Mouse (Mus musculus): ENCODE results near the gene Ssu2. TPM values are rescaled to one million over a fixed set of nuclear protein-coding genes. Genes with fewer than 3 reads are reported as not detected.

The Ssu2 gene
- total RNA-seq, 2 experiments from 2014 or later = 0.72 to 1.1 TPM

DNA sequence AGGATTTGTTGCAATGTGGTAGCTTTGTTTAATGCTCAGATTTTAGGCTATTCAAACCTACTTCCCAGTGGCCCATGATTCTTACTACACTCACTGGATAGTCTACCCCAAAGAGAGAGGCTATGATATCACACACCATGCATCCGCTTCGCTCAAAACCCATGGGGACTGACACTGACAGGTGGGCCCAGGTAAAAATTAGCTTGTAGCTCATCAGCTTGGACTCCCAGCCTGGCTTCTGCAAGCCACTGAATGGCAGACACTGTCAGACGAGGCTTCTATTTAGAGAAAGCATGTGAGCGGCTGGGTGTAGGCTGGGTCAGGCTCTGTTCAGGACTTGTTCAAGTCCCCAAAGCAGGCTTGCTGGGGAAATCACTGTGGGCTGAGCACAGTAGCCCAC, 37.4 kb downstream of the Ssu2 start:
- no peak for DNase-seq

DNA sequence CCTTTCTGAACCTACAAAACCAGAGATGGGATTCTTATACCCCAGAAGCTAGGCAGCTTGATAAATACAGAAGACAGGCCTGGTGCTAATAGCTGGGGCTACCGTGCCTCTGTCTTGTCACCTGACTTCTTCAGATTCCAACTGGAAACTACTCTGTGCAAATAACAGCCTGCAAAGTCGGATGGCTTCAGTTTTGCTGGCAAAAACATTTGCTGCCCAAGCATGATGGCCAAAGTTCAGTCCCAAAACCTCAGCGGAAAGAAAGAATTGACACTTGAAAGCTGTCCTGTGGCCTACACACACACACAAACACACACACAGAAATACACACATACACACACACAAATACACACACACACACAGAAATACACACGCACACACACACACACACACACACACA, 48.8 kb downstream of the Ssu2 start:
- no peak for DNase-seq

- no peak for DNase-seq
Measured at GRCm38 (mm10) chr6:112337667-112338066, 50.2 kb downstream of the Ssu2 start.

- no peak for DNase-seq
Measured at GRCm38 (mm10) chr6:112333930-112334329, 53.9 kb downstream of the Ssu2 start.

DNA sequence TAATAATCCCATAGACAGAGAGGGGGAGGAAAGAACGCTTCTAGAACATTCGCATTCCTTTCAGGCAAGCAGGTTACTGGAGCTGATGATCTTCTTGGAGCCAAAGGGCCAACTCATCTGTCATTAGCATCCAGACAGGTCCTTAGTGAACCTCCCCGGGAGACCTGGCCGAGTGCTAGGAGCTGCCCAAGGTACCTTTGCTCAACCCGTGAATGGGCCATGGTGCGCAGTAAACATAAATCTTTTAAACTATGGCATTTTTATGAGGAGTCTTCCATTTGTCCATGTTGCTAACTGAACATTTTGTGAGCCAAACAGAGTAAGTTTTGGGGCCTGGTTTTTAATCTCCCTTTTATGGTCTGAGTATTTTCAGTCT, 56.6 kb downstream of the Ssu2 start:
- DNase-seq = no peak

GRCm38 (mm10) chr6:112330520-112331222, 57.2 kb downstream of the Ssu2 start:
- no peak for DNase-seq

- peak; percentile 65 to 80 for DNase-seq
Measured at GRCm38 (mm10) chr6:112327793-112328192, 60.0 kb downstream of the Ssu2 start.

DNA sequence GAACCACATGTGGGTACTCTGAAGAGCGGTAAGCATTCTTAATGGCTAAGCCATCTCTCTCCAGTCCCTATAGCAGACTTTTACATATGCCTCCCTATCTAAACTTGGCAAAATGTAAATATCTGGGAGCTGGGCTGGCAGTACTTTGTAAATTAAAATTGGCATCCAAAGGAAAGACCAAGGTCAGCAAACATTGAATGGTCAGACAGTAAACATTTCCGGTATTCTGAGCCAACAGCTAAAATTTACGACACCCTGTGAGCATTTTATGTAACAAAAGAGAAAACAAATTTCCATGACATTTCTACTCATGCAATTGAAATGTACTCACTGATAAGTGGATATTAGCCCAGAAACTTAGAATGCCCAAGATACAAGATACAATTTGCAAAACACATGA, 62.6 kb downstream of the Ssu2 start:
- DNase-seq = no peak

DNA sequence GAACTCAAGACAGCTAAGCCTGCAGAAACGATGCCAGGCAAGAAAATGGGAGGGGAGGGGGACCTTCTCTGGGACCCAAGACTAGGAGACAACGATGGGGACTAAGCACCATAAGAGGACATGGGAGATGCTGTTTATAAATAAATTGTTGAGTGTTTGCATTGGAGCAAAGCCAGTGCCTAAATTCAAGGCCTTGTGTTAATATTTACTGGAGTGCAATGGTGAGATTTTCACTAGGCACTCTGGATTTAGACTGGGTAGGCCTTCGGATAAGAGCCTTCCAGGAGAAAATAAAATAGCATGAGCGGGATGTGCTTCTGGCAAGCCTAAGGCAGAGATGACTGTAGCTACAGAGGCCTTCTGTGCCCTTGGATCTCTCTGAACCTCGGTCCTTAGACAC, 64.9 kb downstream of the Ssu2 start:
- DNase-seq = no peak

DNA sequence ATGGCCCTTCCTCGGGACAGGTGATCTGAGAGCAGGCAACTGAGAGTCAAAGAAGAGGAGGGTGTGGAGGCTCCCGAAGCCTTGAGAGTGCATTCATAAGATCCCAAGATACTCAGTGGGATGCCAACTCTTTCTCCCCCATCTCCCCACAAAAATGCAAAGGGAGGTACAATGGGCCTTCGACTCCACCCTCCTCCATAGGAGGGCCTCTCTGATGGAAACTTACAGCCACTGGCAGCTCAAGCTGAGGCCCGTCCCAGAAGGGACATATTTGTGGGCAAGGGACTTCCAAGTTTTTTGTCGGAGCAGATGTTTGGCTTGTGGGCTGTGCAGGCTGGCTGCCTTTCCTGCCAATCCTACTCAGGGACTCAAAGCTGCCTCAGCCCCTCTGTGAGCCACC, 67.1 kb downstream of the Ssu2 start:
- DNase-seq = peak; percentile 19 to 28

DNA sequence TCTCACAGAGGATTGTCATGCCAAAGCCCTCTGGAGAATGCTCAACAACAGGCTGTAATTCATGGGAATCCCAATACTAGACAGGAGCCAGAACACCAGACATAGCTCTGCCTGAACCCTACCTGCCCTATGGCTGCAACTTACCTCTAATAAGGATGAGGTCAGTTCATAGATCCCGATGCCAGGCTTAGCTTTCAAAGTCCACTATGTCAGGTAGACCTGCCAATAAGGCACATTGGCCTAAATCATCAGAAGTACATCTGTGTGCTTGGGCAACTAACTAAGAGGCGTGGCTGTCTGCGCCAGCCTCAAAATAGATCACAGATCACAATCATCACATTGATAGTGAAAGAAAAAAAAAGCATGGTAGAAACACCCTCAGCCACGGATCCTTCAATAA, 68.4 kb downstream of the Ssu2 start:
- no peak for DNase-seq

DNA sequence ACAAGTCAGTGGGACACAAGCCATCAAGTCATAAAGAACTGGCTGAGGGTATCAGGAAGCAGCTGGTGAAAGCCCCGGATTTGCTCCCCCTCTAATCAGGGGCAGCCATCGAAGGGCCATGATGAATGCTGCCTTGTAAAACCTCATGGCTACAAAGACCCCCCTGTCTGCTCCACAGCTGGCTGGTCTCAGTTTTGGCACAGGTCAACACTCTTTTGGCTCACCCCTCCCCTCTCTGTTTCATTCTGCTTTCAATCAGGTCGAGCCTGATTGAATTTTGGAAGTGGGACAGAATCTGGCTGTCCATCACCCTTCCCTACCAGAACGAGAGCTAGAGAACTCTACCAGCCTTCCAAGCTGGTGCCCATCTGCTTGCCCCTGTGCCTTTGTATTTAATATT, 76.4 kb downstream of the Ssu2 start:
- DNase-seq = no peak

- DNase-seq = no peak
Measured at GRCm38 (mm10) chr6:112309330-112309938, 78.4 kb downstream of the Ssu2 start.

Other genes with a start within 250 kb of the Ssu2 start
- gene Lmcd1, start 114.3 kb downstream of the Ssu2 start, total RNA-seq (2021) = 10 to 100 TPM; 33.6 to 35.0 TPM
- gene Cav3, start 71.5 kb upstream of the Ssu2 start, total RNA-seq (2021) = 10 to 100 TPM; 62.8 to 77.7 TPM
- gene Oxtr, start 101.9 kb upstream of the Ssu2 start, total RNA-seq (2021) = under 1 TPM; 0.18 to 0.30 TPM

All from heart, adult 18-20 months (tissue).